Mouse (Mus musculus): ENCODE data around the gene Gabrq. TPM values are rescaled to one million over a fixed set of nuclear protein-coding genes. Genes with fewer than 3 reads are reported as not detected.

Gabrq gene
- polyA plus RNA-seq (2017; shearing (Covaris generic)) = not detected

GRCm38 (mm10) chrX:72824776-72825588, at the start of gene Gabrq:
TSS of gene Gabrq (plus strand) at chrX:72825178.
- ATAC-seq = no peak

DNA sequence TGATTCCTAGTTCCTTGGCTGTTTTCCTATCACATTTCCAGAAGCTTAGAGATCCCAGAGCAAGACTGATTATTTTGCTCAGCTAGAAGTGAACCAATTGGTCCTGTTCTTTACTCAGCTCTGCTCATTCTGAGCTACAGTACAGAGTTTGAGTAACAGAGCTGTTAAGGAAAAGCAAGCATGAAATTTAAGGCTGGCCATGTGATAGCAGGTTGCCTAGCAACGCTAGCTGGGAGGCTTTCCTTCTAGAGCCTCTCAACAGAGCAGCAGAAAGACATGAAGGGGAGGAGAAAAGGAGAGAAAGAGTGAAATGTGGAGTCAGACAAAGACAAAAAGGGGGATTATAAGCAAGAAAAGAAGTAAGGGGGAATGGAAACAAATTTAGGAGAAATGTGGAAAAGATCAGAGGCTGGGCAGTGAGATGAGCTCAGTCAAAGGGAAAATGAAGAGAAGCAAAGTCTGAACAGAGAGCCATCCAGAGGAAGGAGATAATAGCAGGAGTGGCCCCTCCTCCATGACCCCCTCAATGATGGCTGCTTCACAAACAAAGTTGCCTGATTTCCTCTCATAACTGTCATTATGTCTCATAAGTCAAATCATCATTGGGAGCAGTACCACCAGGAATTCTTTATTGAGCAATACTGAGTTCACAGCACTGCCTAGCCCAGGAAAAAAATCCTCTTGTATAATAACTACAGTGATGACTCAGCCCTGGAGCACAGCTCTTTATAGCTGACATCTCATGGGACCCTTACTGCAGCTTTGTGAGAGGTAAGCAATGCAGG, 36.0 kb upstream of the Gabrq start:
- ATAC-seq = no peak

DNA sequence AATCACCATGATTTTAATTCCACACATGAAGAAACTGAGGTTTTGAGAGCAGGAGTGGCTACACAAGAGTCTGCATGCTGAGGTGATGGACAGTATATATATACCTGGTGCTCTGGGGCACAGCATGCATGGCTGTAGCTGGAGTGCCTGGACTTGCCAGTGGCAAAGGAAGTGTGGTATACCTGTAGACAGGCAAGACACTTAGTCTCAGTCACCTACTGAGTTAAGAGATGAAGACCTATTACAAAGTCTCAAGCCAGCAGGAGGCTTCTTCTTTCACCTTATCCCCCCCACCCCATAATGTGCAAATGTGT, 35.5 kb upstream of the Gabrq start:
- no peak for ATAC-seq

DNA sequence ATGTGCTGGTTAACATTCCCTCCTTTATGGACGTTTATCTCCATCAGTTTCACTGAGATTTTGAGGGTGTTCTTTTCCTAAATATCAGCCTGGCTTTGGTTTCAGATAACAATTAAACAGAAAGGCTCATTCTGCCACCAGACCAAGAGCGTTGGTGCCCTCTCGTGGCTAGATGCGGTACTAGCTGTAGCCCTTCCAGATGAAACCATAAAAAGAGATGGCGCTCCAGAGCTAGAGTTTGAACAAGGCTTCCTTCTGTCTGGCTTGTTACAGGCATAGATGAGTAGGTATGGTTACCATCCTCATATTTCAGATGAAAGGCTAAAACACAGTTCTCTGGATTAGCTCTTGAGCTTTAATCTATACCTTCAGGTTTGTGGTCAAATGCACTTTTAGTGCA, 5.4 kb upstream of the Gabrq start:
- no peak for ATAC-seq

DNA sequence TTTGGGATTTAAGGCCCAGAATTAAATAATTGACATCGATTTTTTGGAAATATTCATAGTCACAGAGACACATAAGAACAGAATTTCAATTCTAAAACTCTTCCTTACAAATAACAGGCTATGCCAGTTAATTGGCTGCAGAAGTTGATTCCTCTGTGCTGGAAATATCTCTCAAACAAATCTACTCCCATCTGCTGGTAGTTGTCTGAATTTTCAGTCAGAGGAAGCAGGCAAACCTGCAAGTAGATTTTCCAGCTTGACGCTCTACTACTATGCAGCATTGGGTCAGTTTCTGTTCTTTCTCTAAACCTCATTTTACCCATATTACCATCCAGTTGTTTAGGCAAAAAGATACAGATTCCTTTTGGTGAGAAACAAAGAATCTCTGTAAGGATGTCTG, 1.7 kb upstream of the Gabrq start:
- ATAC-seq = no peak

DNA sequence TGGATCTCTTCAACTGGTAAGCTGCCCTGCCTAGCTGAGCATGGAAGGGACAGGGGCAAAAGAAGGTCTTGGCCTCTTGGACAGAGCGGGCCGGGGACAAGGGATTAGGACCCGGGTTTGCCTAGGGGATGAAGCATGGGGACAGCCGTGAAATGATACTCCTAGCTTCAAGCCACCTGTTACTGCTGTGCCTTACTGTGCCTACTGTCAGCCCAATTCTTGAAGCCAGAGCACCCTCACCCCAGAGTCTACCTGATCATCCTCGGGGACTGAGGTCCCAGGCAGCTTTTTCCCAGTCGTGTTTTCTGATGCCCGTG, 569 bp downstream of the Gabrq start:
- ATAC-seq = no peak

Other genes with a start within 250 kb of the Gabrq start
- not detected for gene Gabra3, start 168.3 kb upstream of the Gabrq start, polyA plus RNA-seq (2017; shearing (Covaris generic))
- gene Cetn2, start 93.2 kb downstream of the Gabrq start, polyA plus RNA-seq (2017; shearing (Covaris generic)) = 100 to 1,000 TPM; 141 to 162 (median 151) TPM
- gene Nsdhl, start 93.4 kb downstream of the Gabrq start, polyA plus RNA-seq (2017; shearing (Covaris generic)) = 10 to 100 TPM; 22.2 to 33.4 (median 27.8) TPM
- not detected for gene Zfp185, start 162.2 kb downstream of the Gabrq start, polyA plus RNA-seq (2017; shearing (Covaris generic))
- not detected for gene Pnma5, start 211.9 kb downstream of the Gabrq start, polyA plus RNA-seq (2017; shearing (Covaris generic))
- gene Pnma3, start 239.6 kb downstream of the Gabrq start, polyA plus RNA-seq (2017; shearing (Covaris generic)) = not detected